Mouse (Mus musculus): ENCODE data around the gene Sfta2. TPM values are rescaled to one million over a fixed set of nuclear protein-coding genes. Genes with fewer than 3 reads are reported as not detected.

Gene Sfta2
- total and polyA plus RNA-seq, 2 experiments from 2014 or later, result not detected

- ATAC-seq (ENCODE audit: low FRiP score), result no peak
- Histone ChIP-seq H3K4me2 (ENCODE audit: low read depth, low read length, poor library complexity, severe bottlenecking) (no peak overlapping the region), H3K4me1 (ENCODE audit: insufficient read depth, low read length) (no peaks in the 10 kb centered on the region), H3K27me3 (ENCODE audit: insufficient read depth, low read length) (no peaks in the 10 kb centered on the region), H3K9me3 (ENCODE audit: low read length) (no peaks in the 10 kb centered on the region), H3K9ac (replicated peaks; ENCODE audit: low read length, poor library complexity, severe bottlenecking) (no peak overlapping the region), H3K4me3 (ENCODE audit: low read depth, low read length) (no peak overlapping the region), H3K27ac (ENCODE audit: low read depth, low read length) (no peak overlapping the region), H3K36me3 (ENCODE audit: insufficient read depth, low read length) (no peaks in the 10 kb centered on the region)
- 97% methylated on average over 3 of the region's 3 CpGs for WGBS
- TF ChIP-seq CTCF (IDR thresholded peaks at IDR 0.05), result no peak
- DNase-seq (ENCODE audit: low spot score), result no peak
Observed at GRCm38 (mm10) chr17:35597399-35597798, 4.0 kb upstream of the Sfta2 start.

- no peak overlapping the region for H3K4me2 ChIP-seq (ENCODE audit: low read depth, low read length, poor library complexity, severe bottlenecking)
- no peaks in the 10 kb centered on the region for H3K36me3 ChIP-seq (ENCODE audit: insufficient read depth, low read length)
- no peaks in the 10 kb centered on the region for H3K27me3 ChIP-seq (ENCODE audit: insufficient read depth, low read length)
- WGBS, result 56% methylated on average over 8 of the region's 8 CpGs
- H3K27ac ChIP-seq (ENCODE audit: low read depth, low read length), result no peak overlapping the region
- H3K9ac ChIP-seq (replicated peaks; ENCODE audit: low read length, poor library complexity, severe bottlenecking), result no peak overlapping the region
- H3K4me3 ChIP-seq (ENCODE audit: low read depth, low read length), result no peak overlapping the region
- H3K9me3 ChIP-seq (ENCODE audit: low read length), result no peaks in the 10 kb centered on the region
- no peak for ATAC-seq (ENCODE audit: low FRiP score)
- no peak for DNase-seq (ENCODE audit: low spot score)
- TF ChIP-seq CTCF (IDR thresholded peaks at IDR 0.05), result no peak
- H3K4me1 ChIP-seq (ENCODE audit: insufficient read depth, low read length), result no peaks in the 10 kb centered on the region
Observed at GRCm38 (mm10) chr17:35601736-35602354, 496 bp downstream of the Sfta2 start.

GRCm38 (mm10) chr17:35617127-35617526, 15.8 kb downstream of the Sfta2 start:
- no peaks in the 10 kb centered on the region for H3K27me3 ChIP-seq (ENCODE audit: insufficient read depth, low read length)
- DNase-seq (ENCODE audit: low spot score) (no peak), ATAC-seq (ENCODE audit: low FRiP score) (no peak)
- no peak overlapping the region for H3K4me2 ChIP-seq (ENCODE audit: low read depth, low read length, poor library complexity, severe bottlenecking)
- H3K9me3 ChIP-seq (ENCODE audit: low read length), result no peaks in the 10 kb centered on the region
- H3K27ac ChIP-seq (ENCODE audit: low read depth, low read length), result no peak overlapping the region
- H3K4me1 ChIP-seq (ENCODE audit: insufficient read depth, low read length), result no peaks in the 10 kb centered on the region
- TF ChIP-seq CTCF (IDR thresholded peaks at IDR 0.05), result no peak
- H3K36me3 ChIP-seq (ENCODE audit: insufficient read depth, low read length), result no peaks in the 10 kb centered on the region
- 82% methylated on average over 4 of the region's 4 CpGs for WGBS
- H3K4me3 ChIP-seq (ENCODE audit: low read depth, low read length), result no peak overlapping the region
- H3K9ac ChIP-seq (replicated peaks; ENCODE audit: low read length, poor library complexity, severe bottlenecking), result no peak overlapping the region

- Histone ChIP-seq H3K27me3 (ENCODE audit: insufficient read depth, low read length) (no peaks in the 10 kb centered on the region), H3K4me1 (ENCODE audit: insufficient read depth, low read length) (no peaks in the 10 kb centered on the region), H3K4me2 (ENCODE audit: low read depth, low read length, poor library complexity, severe bottlenecking) (no peak within 1 kb of the TSS), H3K9me3 (ENCODE audit: low read length) (no peaks in the 10 kb centered on the region), H3K9ac (replicated peaks; ENCODE audit: low read length, poor library complexity, severe bottlenecking) (no peak within 1 kb of the TSS), H3K36me3 (ENCODE audit: insufficient read depth, low read length) (no peaks in the 10 kb centered on the region), H3K4me3 (ENCODE audit: low read depth, low read length) (no peak within 1 kb of the TSS), H3K27ac (ENCODE audit: low read depth, low read length) (no peak within 1 kb of the TSS)
- no peak for TF ChIP-seq CTCF (IDR thresholded peaks at IDR 0.05)
- 87% methylated on average over 7 of the region's 7 CpGs for WGBS
- DNase-seq (ENCODE audit: low spot score) (no peak), ATAC-seq (ENCODE audit: low FRiP score) (no peak)
Observed at GRCm38 (mm10) chr17:35626537-35626936, 25.2 kb downstream of the Sfta2 start, which contains the start of gene Gm9573. Gene Gm9573, minus strand, starts transcription at chr17:35626637.

GRCm38 (mm10) chr17:35633992-35634391, 32.6 kb downstream of the Sfta2 start:
- ATAC-seq (ENCODE audit: low FRiP score) (0 out of 2 replicates have a peak, but pooled peaks have one; percentile 18), DNase-seq (ENCODE audit: low spot score) (peak; percentile 66)
- TF ChIP-seq CTCF (IDR thresholded peaks at IDR 0.05), result peak; percentile 70
- 0% methylated on average over 1 of the region's 1 CpGs for WGBS
- H3K4me2 ChIP-seq (ENCODE audit: low read depth, low read length, poor library complexity, severe bottlenecking), result no peak overlapping the region
- no peaks in the 10 kb centered on the region for H3K4me1 ChIP-seq (ENCODE audit: insufficient read depth, low read length)
- H3K9ac ChIP-seq (replicated peaks; ENCODE audit: low read length, poor library complexity, severe bottlenecking), result no peak overlapping the region
- H3K27me3 ChIP-seq (ENCODE audit: insufficient read depth, low read length), result 0 out of 2 replicates have a peak, but pooled peaks cover 4% of the 10 kb centered on the region
- H3K4me3 ChIP-seq (ENCODE audit: low read depth, low read length), result no peak overlapping the region
- no peaks in the 10 kb centered on the region for H3K9me3 ChIP-seq (ENCODE audit: low read length)
- no peaks in the 10 kb centered on the region for H3K36me3 ChIP-seq (ENCODE audit: insufficient read depth, low read length)
- no peak overlapping the region for H3K27ac ChIP-seq (ENCODE audit: low read depth, low read length)

- Histone ChIP-seq H3K27ac (ENCODE audit: low read depth, low read length) (no peak overlapping the region), H3K9me3 (ENCODE audit: low read length) (no peaks in the 10 kb centered on the region), H3K36me3 (ENCODE audit: insufficient read depth, low read length) (no peaks in the 10 kb centered on the region), H3K4me3 (ENCODE audit: low read depth, low read length) (no peak overlapping the region), H3K27me3 (ENCODE audit: insufficient read depth, low read length) (0 out of 2 replicates have a peak, but pooled peaks cover 4% of the 10 kb centered on the region), H3K4me2 (ENCODE audit: low read depth, low read length, poor library complexity, severe bottlenecking) (0 out of 2 replicates have a peak overlapping the region, but pooled peaks have one; percentile 59), H3K9ac (replicated peaks; ENCODE audit: low read length, poor library complexity, severe bottlenecking) (no peak overlapping the region), H3K4me1 (ENCODE audit: insufficient read depth, low read length) (no peaks in the 10 kb centered on the region)
- peak; percentile 51 for TF ChIP-seq CTCF (IDR thresholded peaks at IDR 0.05)
- 72% methylated on average over 3 of the region's 3 CpGs for WGBS
- no peak for ATAC-seq (ENCODE audit: low FRiP score)
- peak; percentile 44 for DNase-seq (ENCODE audit: low spot score)
Observed at GRCm38 (mm10) chr17:35635202-35635601, 33.9 kb downstream of the Sfta2 start.
